Mouse (Mus musculus) forebrain, embryonic 16.5 days (tissue): Measurements from ENCODE around the gene Pbx3. TPM values are rescaled to one million over a fixed set of nuclear protein-coding genes. Genes with fewer than 3 reads are reported as not detected.

Source experiments
- ATAC-seq: fragments of 200-750 bp; cut with Nextera tagmentation; 2 replicates; pipeline ENCODE4 v1.8.0; 2017; ENCODE audit warnings: mild to moderate bottlenecking, moderate library complexity
- H3K27ac ChIP-seq: fragments of 300-500 bp; sonication (generic); 2 replicates; pipeline ENCODE4 v1.5.1; 2014; ENCODE audit warnings: low read length, control low read depth
- H3K27me3 ChIP-seq: fragments of 300-500 bp; sonication (generic); replicated peaks from 2 replicates; pipeline ENCODE4 v1.6.1; 2014; ENCODE audit warnings: low read length; ENCODE audit not compliant: control insufficient read depth, insufficient read depth
- H3K36me3 ChIP-seq: fragments of 300-500 bp; sonication (generic); 2 replicates; pipeline ENCODE4 v1.6.1; 2014; ENCODE audit not compliant: control insufficient read depth, insufficient read depth
- H3K4me1 ChIP-seq: fragments of 300-500 bp; sonication (generic); replicated peaks from 2 replicates; pipeline ENCODE4 v1.6.1; 2014; ENCODE audit warnings: low read length; ENCODE audit not compliant: control insufficient read depth, insufficient read depth
- H3K4me2 ChIP-seq: fragments of 300-500 bp; sonication (generic); 2 replicates; pipeline ENCODE4 v1.6.1; 2014; ENCODE audit warnings: mild to moderate bottlenecking, low read length, control low read depth
- H3K4me3 ChIP-seq: fragments of 300-500 bp; sonication (generic); replicated peaks from 2 replicates; pipeline ENCODE4 v1.5.1; 2014; ENCODE audit warnings: mild to moderate bottlenecking, low read length, control low read depth
- H3K9ac ChIP-seq: fragments of 300-500 bp; sonication (generic); replicated peaks from 2 replicates; pipeline ENCODE4 v1.6.1; 2014; ENCODE audit warnings: low read depth, low read length, control low read depth
- H3K9me3 ChIP-seq: fragments of 300-500 bp; sonication (generic); 2 replicates; pipeline ENCODE4 v1.6.1; 2016; ENCODE audit warnings: low read length; ENCODE audit not compliant: control insufficient read depth
- WGBS: fragments of 180-500 bp; shearing (Covaris S2); extraction: QIAGEN DNeasy Blood & Tissue Kit; methylation state at CpG from one replicate; pipeline ENCODE4 v1.1.7; 2014; 5-methylcytosine and 5-hydroxymethylcytosine counted together
- polyA plus RNA-seq: library from polyadenylated mRNA; unstranded; fragments of >200 nt; fragmentation: Nextera tagmentation; extraction: Ambion mirVana; gene quantifications from 2 replicates; pipeline ENCODE4 v1.2.1, GENCODE M21; 2015

The Pbx3 gene
- polyA plus RNA-seq, 1 experiment from 2014 or later = 71.1 TPM

DNA sequence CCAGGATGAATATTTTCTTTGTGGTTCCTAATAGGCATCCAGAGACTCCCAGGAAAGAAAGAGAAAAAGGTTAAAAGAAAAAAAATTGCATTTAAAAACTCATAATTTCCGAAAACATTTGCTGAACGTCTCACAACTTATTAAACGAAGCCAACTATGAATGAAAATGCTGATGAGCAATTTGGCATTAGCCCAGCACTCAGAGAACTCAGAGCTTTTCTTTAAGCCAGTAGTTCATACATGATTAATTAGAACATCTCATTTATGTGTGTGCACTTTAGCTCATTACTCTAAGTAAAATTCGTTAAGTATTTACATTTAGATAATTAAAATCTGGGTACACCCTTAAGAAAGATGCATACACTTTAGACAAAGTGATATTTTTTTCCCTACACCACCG lies 155.3 kb downstream of the Pbx3 start:
- Histone ChIP-seq H3K27me3 (0 out of 2 replicates have a peak, but pooled peaks cover 2% of the 10 kb centered on the region), H3K36me3 (no peaks in the 10 kb centered on the region), H3K4me3 (no peak overlapping the region), H3K27ac (no peak overlapping the region), H3K4me2 (no peak overlapping the region), H3K9ac (no peak overlapping the region), H3K4me1 (peaks cover 4% of the 10 kb centered on the region), H3K9me3 (no peaks in the 10 kb centered on the region)
- WGBS = 11% methylated on average over 5 of the region's 5 CpGs
- ATAC-seq = no peak

DNA sequence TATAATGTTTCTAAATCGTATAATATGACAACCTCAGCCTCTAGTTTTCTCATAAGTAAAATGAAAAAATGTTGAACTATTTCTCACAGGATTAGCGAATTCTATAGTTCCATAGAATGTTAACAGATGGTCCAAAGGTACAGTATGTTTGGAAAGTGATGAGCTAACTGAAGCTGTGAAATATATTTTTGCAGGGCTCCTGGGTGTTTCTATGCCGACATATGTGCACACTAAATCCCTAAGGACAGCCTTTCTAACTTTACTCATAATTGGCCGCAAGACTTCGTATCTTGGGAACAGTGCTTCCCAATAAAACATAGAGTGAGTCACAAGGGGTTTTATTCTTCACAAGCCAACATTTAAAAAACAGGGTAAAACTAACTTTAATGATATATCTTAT lies 157.4 kb downstream of the Pbx3 start:
- no peaks in the 10 kb centered on the region for H3K36me3 ChIP-seq
- WGBS = 77% methylated on average over 5 of the region's 5 CpGs
- no peak for ATAC-seq

DNA sequence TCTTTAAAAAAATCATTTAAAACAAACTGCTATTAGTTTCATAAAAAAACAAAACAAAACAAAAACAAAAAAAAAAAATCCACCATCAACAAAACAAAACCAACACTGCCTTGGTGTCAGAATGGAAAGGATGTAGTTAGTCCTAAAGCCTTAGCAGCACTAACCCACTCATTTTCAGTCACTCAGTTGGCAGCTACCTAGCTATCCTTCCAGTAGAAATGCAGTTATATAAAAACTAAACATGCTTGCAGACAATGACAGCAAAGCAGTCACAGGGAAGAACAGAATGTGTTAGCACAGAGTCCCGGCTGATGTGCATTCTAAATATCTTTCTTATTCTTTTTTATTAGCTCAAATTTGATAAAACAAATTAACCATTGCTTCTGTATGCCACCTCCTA lies 160.5 kb downstream of the Pbx3 start:
- ATAC-seq = no peak

More for the DNA sequence above, 157.4 kb downstream of the Pbx3 start:
- Histone ChIP-seq H3K27ac (no peak overlapping the region), H3K9ac (no peak overlapping the region), H3K4me3 (no peak overlapping the region), H3K9me3 (no peaks in the 10 kb centered on the region), H3K27me3 (no peaks in the 10 kb centered on the region), H3K4me1 (peaks cover 4% of the 10 kb centered on the region), H3K4me2 (no peak overlapping the region)

DNA sequence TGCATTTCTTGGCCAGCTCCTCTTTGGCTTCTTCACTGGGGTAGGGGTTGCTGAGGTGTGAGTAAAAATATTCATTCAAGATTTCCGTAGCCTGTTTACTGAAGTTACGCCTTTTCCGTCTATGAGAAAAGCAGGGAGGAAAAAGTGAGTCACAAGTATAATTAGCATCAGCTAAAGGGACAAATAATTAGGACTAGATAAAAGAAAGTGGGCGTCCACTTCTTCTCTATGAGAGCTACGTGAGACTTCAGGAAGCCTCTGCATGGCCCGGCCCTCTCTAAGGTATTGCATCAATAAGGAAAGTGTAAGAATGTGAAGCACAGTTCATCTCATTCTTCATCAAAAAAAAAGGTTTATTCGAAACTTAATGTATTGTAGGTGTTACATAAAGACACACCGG lies 168.1 kb downstream of the Pbx3 start:
- no peaks in the 10 kb centered on the region for H3K27me3 ChIP-seq
- H3K9me3 ChIP-seq = no peaks in the 10 kb centered on the region
- no peak overlapping the region for H3K9ac ChIP-seq
- ATAC-seq = no peak
- WGBS = 78% methylated on average over 8 of the region's 8 CpGs
- 0 out of 2 replicates have a peak, but pooled peaks cover 2% of the 10 kb centered on the region for H3K36me3 ChIP-seq
- no peak overlapping the region for H3K27ac ChIP-seq
- H3K4me1 ChIP-seq = no peaks in the 10 kb centered on the region
- H3K4me3 ChIP-seq = no peak overlapping the region
- H3K4me2 ChIP-seq = no peak overlapping the region

More for the DNA sequence above, 160.5 kb downstream of the Pbx3 start:
- Histone ChIP-seq H3K9ac (no peak overlapping the region), H3K27ac (no peak overlapping the region), H3K4me3 (no peak overlapping the region), H3K36me3 (no peaks in the 10 kb centered on the region), H3K27me3 (no peaks in the 10 kb centered on the region), H3K9me3 (no peaks in the 10 kb centered on the region), H3K4me1 (no peaks in the 10 kb centered on the region), H3K4me2 (no peak overlapping the region)
- WGBS = 86% methylated on average over 1 of the region's 1 CpGs

GRCm38 (mm10) chr2:34204325-34204724 lies 168.6 kb downstream of the Pbx3 start:
- no peak overlapping the region for H3K4me2 ChIP-seq
- H3K9ac ChIP-seq = no peak overlapping the region
- no peak overlapping the region for H3K27ac ChIP-seq
- ATAC-seq = no peak
- H3K27me3 ChIP-seq = no peaks in the 10 kb centered on the region
- WGBS = 96% methylated on average over 2 of the region's 2 CpGs
- H3K9me3 ChIP-seq = no peaks in the 10 kb centered on the region
- 0 out of 2 replicates have a peak, but pooled peaks cover 2% of the 10 kb centered on the region for H3K36me3 ChIP-seq
- H3K4me1 ChIP-seq = no peaks in the 10 kb centered on the region
- H3K4me3 ChIP-seq = no peak overlapping the region

GRCm38 (mm10) chr2:34193870-34194820 lies 178.8 kb downstream of the Pbx3 start:
- Histone ChIP-seq H3K4me3 (no peak overlapping the region), H3K4me2 (no peak overlapping the region), H3K27me3 (no peaks in the 10 kb centered on the region), H3K36me3 (no peaks in the 10 kb centered on the region), H3K27ac (peak overlapping the region; percentile 71), H3K9ac (no peak overlapping the region), H3K4me1 (peaks cover 27% of the 10 kb centered on the region), H3K9me3 (no peaks in the 10 kb centered on the region)
- ATAC-seq = peak; percentile 90
- WGBS = 15% methylated on average over 8 of the region's 8 CpGs

GRCm38 (mm10) chr2:34193276-34193675 lies 179.7 kb downstream of the Pbx3 start:
- WGBS = 27% methylated on average over 5 of the region's 5 CpGs
- Histone ChIP-seq H3K9me3 (no peaks in the 10 kb centered on the region), H3K36me3 (no peaks in the 10 kb centered on the region), H3K4me3 (no peak overlapping the region), H3K27me3 (no peaks in the 10 kb centered on the region), H3K27ac (no peak overlapping the region), H3K4me2 (no peak overlapping the region), H3K4me1 (peaks cover 27% of the 10 kb centered on the region), H3K9ac (no peak overlapping the region)
- no peak for ATAC-seq

DNA sequence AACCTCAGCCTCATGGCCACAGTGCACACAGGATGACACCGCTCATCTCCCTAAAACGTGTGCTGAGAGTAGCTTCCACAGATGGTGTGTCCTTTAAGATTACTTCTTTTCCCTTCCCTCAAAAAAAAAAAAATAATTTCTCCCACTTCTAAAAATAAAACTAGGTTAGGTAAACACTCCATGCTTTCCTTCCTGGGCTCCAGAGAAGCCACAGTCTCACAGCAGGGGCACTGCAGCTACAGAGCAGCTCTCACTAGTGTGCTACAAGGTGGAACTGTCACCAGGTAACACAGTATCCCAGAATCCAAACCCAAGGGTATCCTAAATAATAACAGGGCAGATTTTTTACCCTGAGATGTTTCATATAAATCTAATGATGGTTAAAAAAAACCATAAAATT lies 185.6 kb downstream of the Pbx3 start:
- H3K9me3 ChIP-seq = no peaks in the 10 kb centered on the region
- no peaks in the 10 kb centered on the region for H3K27me3 ChIP-seq
- H3K4me2 ChIP-seq = no peak overlapping the region
- H3K9ac ChIP-seq = no peak overlapping the region
- 0 out of 2 replicates have a peak, but pooled peaks cover 4% of the 10 kb centered on the region for H3K4me1 ChIP-seq
- no peak overlapping the region for H3K27ac ChIP-seq
- 82% methylated on average over 2 of the region's 2 CpGs for WGBS
- H3K36me3 ChIP-seq = no peaks in the 10 kb centered on the region
- no peak overlapping the region for H3K4me3 ChIP-seq
- ATAC-seq = no peak

DNA sequence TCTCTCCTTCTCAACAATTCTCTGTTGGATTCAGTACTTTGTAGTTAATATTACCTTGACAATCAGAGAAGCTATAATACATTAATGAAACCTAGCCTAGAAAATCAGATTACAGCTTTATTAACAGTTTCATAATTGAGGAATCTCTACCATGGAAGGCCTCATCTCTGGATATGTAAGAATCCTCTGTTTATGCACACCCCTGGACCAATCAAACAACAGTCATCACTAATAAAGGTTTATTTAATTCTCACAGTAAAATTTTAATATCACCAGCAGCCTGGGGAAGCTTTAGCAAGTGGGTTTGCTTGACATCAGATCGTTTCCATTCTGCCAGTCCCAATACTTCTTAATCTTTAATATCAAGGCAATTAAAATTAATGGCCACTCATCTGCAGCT lies 191.3 kb downstream of the Pbx3 start:
- H3K27ac ChIP-seq = no peak overlapping the region
- no peaks in the 10 kb centered on the region for H3K9me3 ChIP-seq
- no peak overlapping the region for H3K4me3 ChIP-seq
- no peaks in the 10 kb centered on the region for H3K27me3 ChIP-seq
- H3K4me2 ChIP-seq = no peak overlapping the region
- 38% methylated on average over 1 of the region's 1 CpGs for WGBS
- peaks cover 11% of the 10 kb centered on the region for H3K4me1 ChIP-seq
- no peaks in the 10 kb centered on the region for H3K36me3 ChIP-seq
- no peak for ATAC-seq
- no peak overlapping the region for H3K9ac ChIP-seq
